Mouse (Mus musculus) adrenal gland, postnatal 0 days (tissue): ENCODE measurements around the gene Get4. TPM values are rescaled to one million over a fixed set of nuclear protein-coding genes. Genes with fewer than 3 reads are reported as not detected.

ENCODE experiments used
- polyA plus RNA-seq: library from polyadenylated mRNA; unstranded; fragments of >200 nt; fragmentation: Nextera tagmentation; extraction: Ambion mirVana; gene quantifications from 2 replicates; pipeline ENCODE4 v1.2.1, GENCODE M21; 2015

Gene Get4
- 155 and 239 TPM in 2 replicates for polyA plus RNA-seq

GRCm38 (mm10) chr5:139252081-139252909 lies at the start of gene Get4:
TSS of gene Get4 (plus strand) at chr5:139252324.

Other genes with a start within 250 kb of the Get4 start
- gene Prkar1b, start 102.3 kb upstream of the Get4 start, polyA plus RNA-seq = 32.0 and 58.4 TPM in 2 replicates
- 5.6 and 7.5 TPM in 2 replicates for gene Dnaaf5, start 102.1 kb upstream of the Get4 start, polyA plus RNA-seq
- 24.1 and 37.0 TPM in 2 replicates for gene Sun1, start 51.7 kb upstream of the Get4 start, polyA plus RNA-seq
- 5.5 and 14.4 TPM in 2 replicates for gene Adap1, start 73.3 kb downstream of the Get4 start, polyA plus RNA-seq
- gene Cox19, start 99.1 kb downstream of the Get4 start, polyA plus RNA-seq = 89.1 and 92.3 TPM in 2 replicates
- not detected in 2 replicates for gene Cyp2w1, start 100.3 kb downstream of the Get4 start, polyA plus RNA-seq
- gene Gpr146, start 125.4 kb downstream of the Get4 start, polyA plus RNA-seq = 4.8 and 6.4 TPM in 2 replicates
- gene C130050O18Rik, start 153.0 kb downstream of the Get4 start, polyA plus RNA-seq = 0.32 and 0.47 TPM in 2 replicates
- 3.7 and 7.0 TPM in 2 replicates for gene Gper1, start 170.8 kb downstream of the Get4 start, polyA plus RNA-seq
- 17.6 and 19.6 TPM in 2 replicates for gene 3110082I17Rik, start 208.2 kb downstream of the Get4 start, polyA plus RNA-seq
- 12.4 and 15.0 TPM in 2 replicates for gene Zfand2a, start 232.2 kb downstream of the Get4 start, polyA plus RNA-seq